Mouse (Mus musculus): Measurements from ENCODE around the gene P2ry10b.

P2ry10b gene

DNA sequence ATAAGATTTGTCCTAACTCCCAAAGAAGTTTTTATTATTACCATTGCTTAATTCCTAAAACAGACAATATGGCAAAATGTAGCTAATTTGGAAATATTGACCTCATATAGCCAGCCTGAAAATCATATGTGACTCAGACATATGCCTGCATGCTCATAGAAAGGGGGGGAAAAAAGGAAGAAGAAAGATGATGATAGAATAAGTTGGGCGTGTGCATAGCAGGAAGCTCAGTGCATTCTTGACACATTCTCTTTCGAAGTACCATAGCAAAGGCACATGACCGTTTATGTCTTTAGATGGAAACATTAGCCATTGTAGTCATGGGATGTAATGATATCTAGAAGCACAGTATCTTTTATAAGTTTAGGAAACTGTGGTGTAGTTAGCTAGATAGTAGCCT lies at the start of gene P2ry10b:
Gene P2ry10b (plus strand): TSS at position 247 of the 400 bp plus-strand sequence.
- no peak for DNase-seq

GRCm38 (mm10) chrX:107116333-107116732 lies 32.4 kb upstream of the P2ry10b start:
- no peak for DNase-seq

DNA sequence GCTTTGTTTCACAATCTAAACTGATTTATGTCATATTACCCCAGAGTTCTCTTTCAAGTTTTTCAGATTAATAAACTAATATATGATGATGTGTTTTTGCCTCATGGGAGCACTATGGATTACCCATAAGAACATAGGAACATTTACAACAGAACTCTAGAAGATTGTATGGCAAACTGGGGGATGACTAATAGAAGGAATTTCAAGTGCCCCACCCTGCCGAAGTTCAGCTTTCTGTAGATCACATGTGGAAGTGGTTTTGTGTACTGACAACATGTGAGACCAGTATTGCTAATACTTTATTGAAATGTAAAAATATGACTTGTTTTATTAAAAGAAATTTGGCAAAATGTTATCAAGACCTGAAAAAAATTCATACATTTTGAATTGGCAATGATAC lies 31.7 kb upstream of the P2ry10b start:
- DNase-seq: no peak

DNA sequence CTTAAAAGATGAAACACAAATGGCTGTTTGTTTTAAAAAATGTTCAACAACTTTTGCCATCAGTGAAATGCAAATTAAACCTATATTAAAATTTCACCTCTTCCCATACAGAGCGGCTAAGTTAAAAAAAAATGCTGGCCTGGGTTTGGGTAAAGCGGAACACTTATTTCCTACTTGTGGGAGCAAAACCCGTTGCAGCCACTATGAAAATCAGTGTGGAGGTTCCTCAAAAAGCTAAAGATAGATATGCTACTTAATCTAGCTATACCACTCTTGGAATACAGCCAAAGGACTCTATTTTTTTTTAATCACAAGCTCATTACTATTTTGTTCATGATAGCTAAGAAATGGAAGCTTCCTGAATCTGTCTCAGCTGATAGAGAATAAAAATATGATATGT lies 5.5 kb upstream of the P2ry10b start:
- no peak for DNase-seq

DNA sequence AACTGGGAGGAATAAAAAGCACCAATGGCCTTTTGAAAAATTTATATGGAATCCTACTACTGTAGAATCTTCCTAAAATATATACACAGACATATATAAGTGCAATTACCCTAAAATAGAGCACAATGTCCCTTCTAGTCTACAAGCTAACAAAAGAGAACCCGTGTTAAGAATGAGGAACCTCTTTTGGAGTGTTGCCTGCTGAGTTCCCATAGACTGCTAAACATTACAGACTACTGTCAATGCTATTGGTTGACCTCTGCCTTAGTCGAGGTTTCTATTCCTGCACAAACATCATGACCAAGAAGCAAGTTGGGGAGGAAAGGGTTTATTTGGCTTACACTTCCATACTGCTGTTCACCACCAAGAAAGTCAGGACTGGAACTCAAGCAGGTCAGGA lies 4.8 kb upstream of the P2ry10b start:
- DNase-seq: no peak

- DNase-seq: no peak
Measured at GRCm38 (mm10) chrX:107149391-107149993, 765 bp downstream of the P2ry10b start.

GRCm38 (mm10) chrX:107150027-107150426 lies 1.3 kb downstream of the P2ry10b start:
- no peak for DNase-seq

- DNase-seq: no peak
Measured at GRCm38 (mm10) chrX:107150752-107151515, 2.2 kb downstream of the P2ry10b start.

DNA sequence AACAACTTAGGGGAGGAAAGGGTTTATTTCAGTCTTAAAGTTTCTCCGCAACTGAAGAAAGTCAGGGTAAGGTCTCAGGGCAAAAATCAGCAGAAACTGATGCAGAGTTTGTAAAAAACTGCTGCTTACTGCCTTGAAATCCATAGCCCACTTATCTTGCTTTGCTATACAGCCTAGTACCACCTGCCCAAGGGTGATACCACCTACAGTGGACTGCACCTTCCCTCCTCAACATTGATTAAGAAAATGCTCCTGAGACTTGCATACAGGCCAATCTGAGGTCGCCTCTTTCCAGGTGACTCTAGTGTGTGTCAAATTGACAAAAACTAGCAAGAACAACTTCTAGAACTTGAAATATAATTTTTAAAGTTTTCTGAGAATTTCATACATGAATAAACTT lies 7.3 kb downstream of the P2ry10b start:
- no peak for DNase-seq

DNA sequence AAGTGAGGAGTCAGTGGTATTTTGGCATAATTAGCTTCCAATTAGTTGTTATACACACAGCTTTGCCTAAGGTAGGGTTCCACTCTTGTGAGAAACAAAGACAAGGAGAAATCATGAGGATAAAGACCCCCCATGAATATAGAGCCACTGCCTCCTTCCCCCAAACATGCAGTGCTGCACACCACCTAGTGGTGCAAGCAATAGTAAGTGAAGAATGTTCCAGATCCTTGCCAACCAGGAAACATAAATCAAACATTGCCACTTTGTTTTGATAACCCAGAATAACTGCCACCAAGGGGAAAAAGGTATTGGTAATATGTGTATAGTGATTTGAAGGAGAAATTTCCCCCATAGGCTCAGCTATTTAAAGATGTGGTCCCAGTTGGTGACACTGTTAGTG lies 11.8 kb downstream of the P2ry10b start:
- no peak for DNase-seq

DNA sequence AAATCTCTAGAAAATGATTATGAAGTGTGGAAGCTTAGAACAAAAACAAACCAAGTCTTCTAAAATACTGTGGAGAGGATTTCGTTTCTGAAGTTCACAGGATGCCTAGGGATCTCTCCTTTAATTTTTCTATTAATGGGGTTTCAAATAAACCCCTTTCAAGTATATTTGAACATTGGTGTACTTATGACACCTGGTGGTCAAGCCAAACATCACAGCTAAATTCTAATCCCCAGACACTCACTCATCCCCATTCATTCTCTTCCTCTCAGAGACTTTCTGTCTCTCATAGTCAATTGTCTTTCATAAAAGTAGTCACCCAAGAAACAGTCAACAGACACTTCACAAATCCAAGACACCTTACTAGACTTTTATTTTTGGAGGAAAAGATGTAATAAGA lies 19.6 kb downstream of the P2ry10b start:
- no peak for DNase-seq

GRCm38 (mm10) chrX:107169128-107169527 lies 20.4 kb downstream of the P2ry10b start:
- no peak for DNase-seq

DNA sequence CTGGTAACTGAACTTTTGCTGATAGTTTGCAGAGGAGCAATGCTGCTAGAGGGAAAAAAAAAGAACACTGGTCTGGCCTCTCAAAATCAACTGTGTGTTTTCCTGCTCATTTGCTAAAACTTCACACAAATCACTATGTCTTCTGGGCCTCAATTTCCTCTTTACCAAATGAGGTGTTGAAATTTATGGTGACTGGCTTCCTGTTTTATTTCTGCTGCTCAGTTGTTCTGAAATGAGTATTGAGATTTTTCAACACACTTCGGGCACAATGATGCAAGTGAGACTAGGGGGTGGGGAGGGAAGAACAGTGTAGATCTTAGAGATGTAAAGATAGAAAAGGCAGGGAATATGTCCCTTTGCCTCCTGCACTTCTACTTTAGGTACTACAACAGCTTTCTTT lies 30.0 kb downstream of the P2ry10b start:
- no peak for DNase-seq

- no peak for DNase-seq
Measured at GRCm38 (mm10) chrX:107217577-107218090, 68.9 kb downstream of the P2ry10b start.
